Mouse (Mus musculus): Measurements from ENCODE around the gene Ift46.

The Ift46 gene

DNA sequence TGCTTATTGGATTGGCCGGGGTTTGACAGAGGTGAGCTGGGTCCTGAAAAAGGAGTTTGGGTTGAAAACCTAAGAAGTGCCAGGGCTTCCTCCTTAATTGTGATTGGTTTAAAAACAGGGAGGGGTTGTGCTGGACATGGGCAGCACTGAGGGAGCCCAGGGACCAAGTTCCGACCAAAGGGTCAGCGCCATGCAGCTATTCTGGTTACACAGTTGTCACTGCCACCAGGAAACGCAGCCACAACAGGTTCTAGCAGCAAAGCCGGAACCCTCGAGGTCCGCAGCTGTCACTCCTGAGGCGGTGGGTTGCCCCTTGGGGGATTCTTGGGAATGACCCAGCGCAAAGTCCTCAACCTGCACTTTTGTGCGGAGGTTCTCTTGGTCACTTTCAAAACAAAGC lies 37.0 kb downstream of the Ift46 start:
- intact Hi-C loops (cut with DNase I), result no loop called here

DNA sequence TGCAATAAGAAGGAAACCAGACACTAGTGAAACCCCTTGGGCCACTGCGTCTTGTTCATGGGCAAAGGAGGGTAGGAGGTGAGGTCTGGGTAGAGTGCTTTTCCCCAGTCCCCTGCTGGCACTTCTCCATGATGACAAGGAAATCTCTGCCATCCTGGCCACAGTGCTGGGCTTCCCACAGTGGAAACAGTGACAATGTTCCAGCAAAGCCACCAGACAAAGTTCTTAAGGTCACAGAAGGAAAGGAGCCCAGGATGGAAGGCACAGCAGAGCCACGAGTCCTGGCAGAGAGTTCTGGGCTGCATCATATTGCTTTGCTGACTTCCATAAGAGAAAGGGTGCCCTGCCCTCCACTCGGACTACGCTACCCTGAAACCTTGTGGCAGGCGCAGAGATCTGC lies 37.8 kb downstream of the Ift46 start:
- intact Hi-C loops (cut with DNase I), result no loop called here

DNA sequence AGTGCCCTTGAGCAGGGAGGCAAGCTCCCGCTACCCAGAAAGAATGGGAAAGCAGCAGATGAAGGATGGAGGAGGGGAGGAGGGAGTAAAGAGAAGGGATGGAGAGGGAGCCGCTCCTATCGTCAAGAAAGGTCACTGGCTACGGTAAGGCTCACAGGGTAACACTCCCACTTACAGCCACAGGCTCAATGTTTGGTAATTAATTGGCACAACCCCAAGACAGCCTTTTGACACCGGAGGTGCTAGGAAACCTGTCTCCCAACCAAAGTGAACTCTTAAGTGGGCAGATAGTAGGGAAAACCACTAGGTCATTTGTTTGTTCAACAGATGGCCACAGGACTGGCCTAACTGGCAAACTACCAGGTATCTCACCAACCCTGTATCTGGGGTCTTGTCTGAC lies 39.4 kb downstream of the Ift46 start:
- intact Hi-C loops (cut with DNase I), result no loop called here

DNA sequence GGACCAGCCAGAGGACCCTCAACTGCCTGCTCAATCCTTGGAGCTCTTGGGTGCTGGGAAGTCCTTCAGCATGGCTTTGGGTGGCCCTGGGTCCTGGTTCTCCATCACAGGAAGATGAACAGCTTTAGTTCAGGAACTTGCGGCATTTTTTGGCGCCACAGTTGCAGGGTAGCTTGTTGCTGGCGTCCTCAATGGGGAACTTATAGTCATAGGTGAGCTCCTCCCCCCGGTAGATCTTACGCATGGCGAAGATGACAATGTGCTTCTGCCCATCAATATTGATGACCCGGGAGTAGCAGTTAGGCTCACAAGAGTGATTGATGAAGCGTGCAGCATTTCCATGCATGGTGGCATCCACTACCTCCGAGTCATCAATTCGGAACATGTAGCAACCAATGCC lies 40.1 kb downstream of the Ift46 start:
- intact Hi-C loops (cut with DNase I), result no loop called here

DNA sequence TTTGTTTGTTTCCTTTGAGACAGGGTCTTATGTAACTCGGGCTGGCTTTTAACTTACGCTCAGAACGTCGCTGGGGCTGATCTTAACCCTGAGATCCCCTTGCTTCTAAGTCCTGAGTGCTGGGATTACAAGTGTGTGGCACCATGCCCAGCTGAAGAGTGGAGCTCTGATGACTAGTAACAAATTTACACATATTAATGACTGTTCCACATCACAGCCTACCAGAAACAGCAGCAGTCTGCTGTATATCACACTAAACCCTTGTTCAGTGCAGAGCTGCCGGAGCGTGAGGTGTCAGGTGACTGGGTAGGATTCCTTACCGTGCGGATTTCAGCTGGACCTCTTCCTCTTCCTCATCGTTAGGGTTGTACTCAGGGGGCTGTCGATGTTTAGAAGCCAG lies 42.6 kb downstream of the Ift46 start:
- intact Hi-C loops (cut with DNase I), result no loop called here

DNA sequence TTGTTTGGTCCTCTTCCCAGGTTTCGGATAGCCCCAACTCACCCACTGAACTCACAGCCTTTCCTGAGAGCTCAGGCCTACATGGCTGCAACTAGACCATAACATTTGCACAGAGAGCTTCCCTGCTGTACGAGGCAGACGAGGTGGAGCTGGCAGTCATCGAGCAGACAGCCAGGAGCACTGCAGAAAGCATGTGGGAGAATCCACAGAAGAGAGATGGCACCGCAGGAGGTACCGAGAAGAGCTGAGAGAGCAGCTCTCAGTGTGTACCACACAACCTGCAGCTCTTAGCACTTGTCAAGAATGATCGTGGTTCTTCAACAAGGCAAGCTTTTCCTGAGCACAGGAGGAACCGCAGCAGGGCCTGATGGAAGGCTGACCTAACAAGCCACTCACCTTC lies 46.5 kb downstream of the Ift46 start:
- intact Hi-C loops (cut with DNase I), result no loop called here

DNA sequence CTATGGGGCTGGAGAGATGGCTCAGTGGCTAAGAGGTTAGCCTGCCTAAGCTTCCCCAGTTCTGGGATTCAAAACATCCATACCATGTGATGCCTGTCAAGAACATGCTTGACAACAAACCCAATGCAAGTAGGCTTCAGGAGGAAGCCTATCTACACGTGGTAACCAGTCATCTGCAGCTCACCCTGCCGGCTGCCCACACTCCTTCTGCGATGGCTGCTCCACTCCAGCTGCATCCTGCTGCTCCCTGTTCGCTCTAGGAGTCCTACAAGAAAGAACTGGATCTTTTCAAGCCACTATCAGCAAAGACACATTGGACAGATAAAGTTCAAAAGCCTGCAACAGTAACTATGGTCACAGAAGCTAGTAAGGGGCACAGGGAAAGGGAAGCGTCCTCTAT lies 49.8 kb downstream of the Ift46 start:
- intact Hi-C loops (cut with DNase I), result no loop called here

DNA sequence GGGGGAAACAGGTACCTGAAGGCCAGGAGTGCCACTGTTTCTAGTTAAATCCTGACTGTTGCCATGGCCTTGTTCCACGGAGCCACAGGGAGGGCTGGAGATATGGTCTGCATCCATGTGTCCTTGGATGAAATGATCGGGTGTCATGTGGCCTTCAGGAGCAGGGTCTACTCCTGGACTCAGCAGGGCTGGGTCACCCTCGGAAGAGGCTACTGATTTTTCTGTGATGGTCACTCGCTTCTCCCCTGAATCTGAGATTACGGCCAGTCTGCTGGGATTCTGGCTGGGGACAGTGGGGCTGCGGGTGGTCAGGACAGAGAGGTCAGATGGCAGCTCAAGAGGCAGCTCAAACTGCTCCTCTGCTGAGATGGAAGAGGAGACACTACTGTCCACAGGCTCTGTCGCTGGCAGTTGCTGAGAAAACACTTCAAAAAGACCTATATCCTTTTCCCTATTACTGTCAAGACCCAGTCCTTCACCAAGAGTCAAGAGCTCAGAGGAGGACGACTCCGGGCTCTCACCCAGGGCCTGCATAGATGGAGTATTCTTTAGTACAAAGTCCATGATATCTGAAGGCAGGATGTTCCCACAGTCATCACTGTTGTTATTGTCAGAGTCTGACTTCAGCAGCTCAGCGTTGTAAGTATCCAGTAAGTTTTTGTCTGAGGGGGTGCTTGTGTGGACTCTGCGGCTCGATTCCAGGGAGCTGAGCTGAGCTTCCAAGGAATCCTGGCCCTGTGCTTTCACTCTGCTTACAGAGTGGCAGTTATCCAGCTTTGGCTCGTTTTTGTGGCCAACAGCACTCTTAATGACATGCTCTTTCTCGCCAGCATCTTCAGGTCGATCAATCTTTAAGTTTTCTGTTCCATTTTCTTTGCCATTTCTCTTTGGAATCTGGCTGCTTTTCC lies 52.5 kb downstream of the Ift46 start:
- intact Hi-C loops (cut with DNase I), result no loop called here

DNA sequence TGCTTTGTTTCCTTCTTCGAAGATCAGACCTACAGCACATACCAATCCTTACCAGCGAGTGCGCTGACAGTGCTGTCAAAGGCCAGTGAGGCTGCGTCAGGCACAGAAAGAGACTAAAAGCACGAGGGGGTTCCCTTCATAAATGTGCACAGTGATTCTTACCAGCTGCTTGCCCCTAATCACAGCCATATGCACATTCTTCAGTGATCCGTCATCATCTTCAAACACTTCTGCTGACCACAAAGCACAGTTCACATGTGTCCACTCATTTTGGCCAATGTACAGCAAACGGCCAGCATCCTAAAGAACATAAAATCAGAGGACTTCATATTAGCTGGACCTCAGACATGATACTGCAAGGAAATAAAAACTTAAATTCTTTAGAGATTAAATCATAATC lies 59.0 kb downstream of the Ift46 start:
- intact Hi-C loops (cut with DNase I), result no loop called here

DNA sequence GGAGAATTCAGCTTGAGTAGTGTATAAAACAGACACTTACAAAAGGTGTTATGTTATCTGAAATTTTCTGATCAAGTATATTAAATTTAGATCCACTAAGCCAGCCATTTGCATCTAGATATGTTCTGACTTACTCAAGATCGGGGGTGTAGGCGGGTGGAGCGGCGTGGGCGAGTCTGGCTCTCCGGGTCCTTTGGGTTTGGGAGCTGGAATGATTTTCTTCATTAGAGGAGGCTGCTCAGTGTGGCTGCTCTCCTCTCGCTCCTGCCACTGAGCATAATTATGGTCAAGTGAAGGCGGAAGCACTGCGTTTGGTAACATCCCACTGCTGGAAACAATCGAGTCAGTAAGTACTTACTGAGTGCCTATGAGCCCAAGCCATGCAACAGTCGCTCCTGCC lies 61.2 kb downstream of the Ift46 start:
- intact Hi-C loops (cut with DNase I), result no loop called here

DNA sequence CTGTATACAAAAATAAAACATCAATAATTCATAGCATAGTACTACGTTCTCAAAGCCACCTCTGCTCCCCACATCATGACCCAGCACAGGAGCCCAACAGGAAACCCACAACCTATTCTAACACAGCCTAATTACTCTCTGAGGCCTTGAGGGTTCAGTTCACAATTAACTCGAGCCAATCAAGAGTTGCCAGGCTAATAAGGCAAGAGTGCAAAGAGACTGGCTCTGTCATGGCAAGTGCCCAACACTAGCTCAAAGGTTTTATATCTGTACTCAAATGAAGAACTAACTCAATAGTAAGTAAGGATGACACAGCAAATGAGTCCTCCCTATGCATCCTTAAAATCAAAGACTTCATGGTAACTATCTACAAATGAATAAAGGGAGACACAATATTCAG lies 62.8 kb downstream of the Ift46 start:
- intact Hi-C loops (cut with DNase I), result no loop called here

DNA sequence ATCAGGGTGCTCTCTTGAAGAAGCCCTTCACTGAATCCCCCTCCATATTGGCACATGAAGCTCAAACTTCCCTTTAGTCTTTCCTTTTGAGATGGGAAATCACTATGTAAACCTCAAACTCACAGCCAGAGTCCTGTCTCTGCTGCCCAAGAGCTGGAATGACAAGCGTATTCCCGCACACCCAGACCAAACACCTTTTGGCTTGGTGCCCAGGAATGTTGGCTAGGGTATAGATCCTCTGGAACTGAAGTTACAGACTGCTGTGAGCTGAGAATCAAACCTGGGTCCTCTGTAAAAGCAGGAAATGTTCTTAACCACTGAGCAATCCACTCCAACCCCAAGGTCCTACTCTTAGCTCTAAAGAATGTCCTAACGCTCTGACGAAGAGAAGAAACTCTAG lies 64.6 kb downstream of the Ift46 start:
- intact Hi-C loops (cut with DNase I), result no loop called here

DNA sequence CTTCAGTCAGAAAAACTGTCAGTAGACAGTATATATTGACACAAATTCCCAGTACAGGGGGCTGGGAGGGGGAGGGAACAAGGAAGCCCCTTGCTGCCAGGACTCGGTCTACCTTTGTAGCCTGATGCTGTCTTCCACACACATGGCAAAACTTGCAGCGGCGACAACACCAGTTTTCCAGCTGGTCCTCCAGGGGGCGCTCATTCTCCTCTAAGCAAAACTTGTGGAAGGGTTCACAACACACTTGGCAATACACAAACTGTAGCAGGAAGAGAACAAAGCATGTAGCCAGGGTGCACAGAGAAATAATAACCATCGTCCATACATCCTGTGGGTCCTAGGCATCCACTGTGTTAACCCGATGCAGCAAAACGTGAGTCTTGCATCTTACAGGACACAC lies 68.7 kb downstream of the Ift46 start:
- intact Hi-C loops (cut with DNase I), result loop anchor here (2.0 to 5.0 kb wide), 2 partner anchors 71 to 130 kb away; no protein-coding TSS in a partner anchor

DNA sequence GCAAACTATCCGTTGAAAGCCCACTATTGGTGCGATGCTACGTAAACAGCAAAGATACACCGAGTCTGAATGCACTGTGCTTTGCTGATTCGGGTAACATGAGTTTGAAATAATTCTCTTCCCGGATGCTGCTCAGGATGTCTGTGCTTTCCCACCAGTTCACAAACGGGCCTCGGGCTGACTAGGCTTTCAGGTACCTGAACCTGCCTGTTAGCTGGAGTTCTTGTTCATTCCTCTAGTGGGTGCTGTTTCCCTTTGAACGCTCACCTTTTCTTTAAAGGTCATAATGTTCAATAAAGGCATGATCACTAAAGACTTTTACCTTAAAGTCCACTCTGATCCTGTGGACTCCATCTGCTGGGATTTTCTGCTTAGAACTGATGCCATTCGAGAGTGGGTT lies 73.5 kb downstream of the Ift46 start:
- intact Hi-C loops (cut with DNase I), result loop anchor here (5.0 kb wide), 1 partner anchor 41 kb away; the partner anchor contains the start of gene Kmt2a
